Mouse (Mus musculus): ENCODE data around the gene Fgf15. TPM values are rescaled to one million over a fixed set of nuclear protein-coding genes. Genes with fewer than 3 reads are reported as not detected.

Gene Fgf15
- total and polyA plus RNA-seq, 2 experiments from 2014 or later: 5.1 to 9.3 TPM

DNA sequence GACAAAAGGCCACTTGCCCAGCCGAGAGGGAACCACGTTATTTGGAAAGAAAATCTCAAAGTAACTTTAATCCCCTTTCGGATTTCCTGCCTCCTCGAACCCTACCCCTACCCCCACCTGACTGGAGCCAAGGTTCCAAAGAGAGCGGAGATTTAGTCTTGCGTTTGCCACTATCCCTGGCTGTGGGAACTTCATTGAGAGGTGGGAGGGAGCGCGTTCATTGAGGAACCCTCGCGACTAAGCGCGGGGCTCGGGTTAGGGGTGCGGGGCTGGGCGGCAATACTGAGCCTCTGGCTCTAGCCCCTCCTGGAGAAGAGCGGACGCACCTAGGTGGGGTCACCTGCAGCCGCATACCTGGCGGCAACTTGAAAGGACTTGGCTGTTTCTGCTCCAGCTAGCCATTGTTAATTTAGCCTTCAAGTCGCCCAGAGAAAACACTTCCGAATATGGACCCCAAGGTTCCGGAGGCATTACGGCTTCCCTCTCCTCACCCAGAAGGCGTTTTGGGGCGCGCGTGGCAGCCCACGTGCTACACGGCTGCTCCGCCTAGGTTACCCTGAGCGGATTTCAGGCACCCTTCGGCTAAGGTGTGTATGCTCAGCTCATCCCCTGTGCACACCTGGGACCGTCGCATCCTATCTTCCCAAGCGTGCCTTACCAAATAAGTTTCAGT lies 45.9 kb downstream of the Fgf15 start:
- DNase-seq (ENCODE audit: low spot score): no peak
- 1% methylated on average over 35 of the region's 35 CpGs for WGBS
- H3K36me3 ChIP-seq (ENCODE audit: insufficient read depth, low read length): no peaks in the 10 kb centered on the region
- H3K4me1 ChIP-seq (ENCODE audit: insufficient read depth, low read length): peaks cover 13% of the 10 kb centered on the region
- H3K9ac ChIP-seq (replicated peaks; ENCODE audit: low read length, poor library complexity, severe bottlenecking): no peak overlapping the region
- TF ChIP-seq CTCF (IDR thresholded peaks at IDR 0.05): no peak
- H3K4me2 ChIP-seq (ENCODE audit: low read depth, low read length, poor library complexity, severe bottlenecking): peak overlapping the region; percentile 93
- no peak for ATAC-seq (ENCODE audit: low FRiP score)
- no peak overlapping the region for H3K27ac ChIP-seq (ENCODE audit: low read depth, low read length)
- peaks cover 37% of the 10 kb centered on the region for H3K27me3 ChIP-seq (ENCODE audit: insufficient read depth, low read length)
- peak overlapping the region; percentile 47; the same call in 1 of the 2 replicates for H3K4me3 ChIP-seq (ENCODE audit: low read depth, low read length)
- no peaks in the 10 kb centered on the region for H3K9me3 ChIP-seq (ENCODE audit: low read length)

DNA sequence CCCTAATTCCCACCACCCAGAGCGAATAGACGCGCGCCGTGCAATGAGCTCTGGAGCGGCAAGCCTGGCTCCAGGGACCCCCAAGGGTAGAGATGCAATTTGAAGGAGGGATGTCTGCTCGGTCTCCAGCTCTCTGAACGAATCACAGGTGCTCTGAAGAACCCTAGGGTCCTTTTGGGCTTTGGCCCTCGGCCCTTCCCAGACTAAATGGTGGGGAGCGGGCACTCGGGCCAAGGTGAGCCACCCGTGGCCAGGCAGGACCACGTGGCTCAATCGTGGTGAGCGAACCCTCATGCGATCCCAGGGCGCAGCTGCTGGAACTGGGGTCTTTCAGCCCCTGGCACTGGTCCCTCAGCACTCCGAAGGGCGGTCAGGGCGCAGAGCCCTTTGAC lies 46.4 kb downstream of the Fgf15 start:
- Histone ChIP-seq H3K36me3 (ENCODE audit: insufficient read depth, low read length) (no peaks in the 10 kb centered on the region), H3K9me3 (ENCODE audit: low read length) (no peaks in the 10 kb centered on the region), H3K4me3 (ENCODE audit: low read depth, low read length) (peak overlapping the region; percentile 47), H3K9ac (replicated peaks; ENCODE audit: low read length, poor library complexity, severe bottlenecking) (no peak overlapping the region), H3K4me2 (ENCODE audit: low read depth, low read length, poor library complexity, severe bottlenecking) (peak overlapping the region; percentile 93), H3K4me1 (ENCODE audit: insufficient read depth, low read length) (peaks cover 13% of the 10 kb centered on the region), H3K27me3 (ENCODE audit: insufficient read depth, low read length) (peaks cover 37% of the 10 kb centered on the region), H3K27ac (ENCODE audit: low read depth, low read length) (no peak overlapping the region)
- under 1% methylated on average over 20 of the region's 20 CpGs for WGBS
- DNase-seq (ENCODE audit: low spot score) (no peak), ATAC-seq (ENCODE audit: low FRiP score) (no peak)
- TF ChIP-seq CTCF (IDR thresholded peaks at IDR 0.05): no peak

GRCm38 (mm10) chr7:144943254-144943653 lies 46.9 kb downstream of the Fgf15 start:
- Histone ChIP-seq H3K9ac (replicated peaks; ENCODE audit: low read length, poor library complexity, severe bottlenecking) (0 out of 2 replicates have a peak overlapping the region, but pooled peaks have one; percentile 19), H3K4me3 (ENCODE audit: low read depth, low read length) (peak overlapping the region; percentile 47), H3K9me3 (ENCODE audit: low read length) (no peaks in the 10 kb centered on the region), H3K36me3 (ENCODE audit: insufficient read depth, low read length) (no peaks in the 10 kb centered on the region), H3K4me1 (ENCODE audit: insufficient read depth, low read length) (peaks cover 13% of the 10 kb centered on the region), H3K4me2 (ENCODE audit: low read depth, low read length, poor library complexity, severe bottlenecking) (peak overlapping the region; percentile 93), H3K27ac (ENCODE audit: low read depth, low read length) (no peak overlapping the region), H3K27me3 (ENCODE audit: insufficient read depth, low read length) (peaks cover 37% of the 10 kb centered on the region)
- ATAC-seq (ENCODE audit: low FRiP score) (peak; percentile 50), DNase-seq (ENCODE audit: low spot score) (peak; percentile 79)
- TF ChIP-seq CTCF (IDR thresholded peaks at IDR 0.05): peak; percentile 54
- WGBS: under 1% methylated on average over 45 of the region's 45 CpGs

Other genes starting within 250 kb of the Fgf15 start
- gene Ano1, start 144.6 kb upstream of the Fgf15 start, total RNA-seq (2014; rRNA removed): 11.6 and 13.5 TPM in 2 replicates
- 5.8 and 7.5 TPM in 2 replicates for gene Ano1, start 144.6 kb upstream of the Fgf15 start, polyA plus RNA-seq (2015; fragmentation: Nextera tagmentation; extraction: Ambion mirVana)
- 0.85 and 3.5 TPM in 2 replicates for gene Fgf3, start 58.4 kb upstream of the Fgf15 start, total RNA-seq (2014; rRNA removed)
- gene Fgf3, start 58.4 kb upstream of the Fgf15 start, polyA plus RNA-seq (2015; fragmentation: Nextera tagmentation; extraction: Ambion mirVana): 0.33 and 1.2 TPM in 2 replicates
- gene Fgf4, start 49.2 kb upstream of the Fgf15 start, total RNA-seq (2014; rRNA removed): not detected in 2 replicates
- not detected in 2 replicates for gene Fgf4, start 49.2 kb upstream of the Fgf15 start, polyA plus RNA-seq (2015; fragmentation: Nextera tagmentation; extraction: Ambion mirVana)
- gene LTO1, start 18.6 kb downstream of the Fgf15 start, total RNA-seq (2014; rRNA removed): 19.2 and 19.8 TPM in 2 replicates
- 17.9 and 18.9 TPM in 2 replicates for gene LTO1, start 18.6 kb downstream of the Fgf15 start, polyA plus RNA-seq (2015; fragmentation: Nextera tagmentation; extraction: Ambion mirVana)
- 26.3 and 32.8 TPM in 2 replicates for gene Ccnd1, start 43.4 kb downstream of the Fgf15 start, total RNA-seq (2014; rRNA removed)
- gene Ccnd1, start 43.4 kb downstream of the Fgf15 start, polyA plus RNA-seq (2015; fragmentation: Nextera tagmentation; extraction: Ambion mirVana): 17.9 and 18.5 TPM in 2 replicates